Mouse (Mus musculus) small intestine, adult 2 months (tissue): ENCODE data around the gene Picalm.

Experiments used
- CTCF ChIP-seq: fragments of 200-500 bp; IDR thresholded peaks from 2 replicates; pipeline ENCODE4 v1.5.1; 2012; ENCODE audit warnings: low read depth, mild to moderate bottlenecking, control low read depth, inconsistent platforms, low read length, moderate library complexity, mixed read lengths; ENCODE audit not compliant: insufficient replicate concordance, insufficient read length; ENCODE audit errors: extremely low read depth
- POLR2A ChIP-seq: fragments of 200-500 bp; IDR thresholded peaks from 2 replicates; pipeline ENCODE4 v1.6.1; 2012; ENCODE audit warnings: low read depth, mild to moderate bottlenecking, control low read depth, inconsistent platforms, low read length, moderate library complexity

- TF ChIP-seq POLR2A = no peak
- TF ChIP-seq CTCF = no peak
Observed at GRCm38 (mm10) chr7:90160598-90160997, 30.6 kb downstream of the Picalm start.
